Mouse (Mus musculus) kidney, adult 11 months (tissue): ENCODE measurements around the gene Rnf168.
A peak's percentile ranks its signal among the peaks of the same experiment; 100 is the strongest.
"Not testable (repeated sequence)": the region's sequence is repeated elsewhere in the genome, so short reads cannot be mapped to it uniquely, and the experiment has no call there.

ENCODE experiments used
- DNase-seq: peaks from one replicate; pipeline ENCODE4 v3.0.0; 2022

The Rnf168 gene

DNA sequence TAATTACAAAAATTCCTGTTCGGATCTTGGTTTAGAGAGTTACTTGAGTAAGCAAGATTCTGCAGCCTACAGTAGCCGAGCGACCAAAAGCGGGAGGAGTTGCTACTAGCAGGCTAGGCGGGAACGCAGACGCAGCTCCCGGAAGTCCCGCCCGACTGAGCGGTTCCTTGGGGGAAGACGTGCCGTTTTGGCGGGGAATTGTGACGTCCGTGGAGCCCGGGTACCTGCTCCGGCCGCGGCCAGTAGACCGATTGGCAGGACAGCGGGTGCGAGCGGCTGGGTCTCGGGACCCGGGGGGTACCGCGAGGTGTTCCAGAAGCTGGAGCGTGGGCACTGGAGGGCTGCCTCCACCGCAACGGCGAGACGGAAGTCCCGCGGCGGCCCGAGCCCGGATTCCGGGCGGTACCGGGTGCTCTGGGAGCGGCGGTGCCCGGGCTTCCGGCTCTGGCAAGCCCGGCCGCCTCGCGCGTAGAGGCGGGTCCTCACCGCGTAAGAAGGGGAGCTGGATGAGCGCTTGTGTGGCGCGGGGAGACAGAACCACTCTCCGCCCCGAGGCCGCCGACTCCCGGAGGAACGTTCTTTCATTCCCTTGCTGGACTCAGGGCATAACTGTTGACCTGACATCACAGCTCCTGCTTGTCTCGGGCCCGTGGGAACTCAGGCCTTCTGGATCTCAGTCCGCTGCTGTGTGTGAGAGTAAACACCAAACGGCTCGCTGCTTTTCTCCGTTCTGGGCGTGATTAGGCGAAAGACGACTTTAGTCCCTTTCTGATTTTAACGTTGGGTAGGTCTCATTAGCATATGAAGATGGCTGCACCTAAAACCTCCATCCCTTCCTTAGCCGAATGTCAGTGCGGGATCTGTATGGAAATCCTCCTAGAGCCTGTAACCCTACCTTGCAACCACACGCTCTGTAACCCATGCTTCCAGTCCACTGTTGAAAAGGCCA is at the start of gene Rnf168:
Gene Rnf168, plus strand, starts transcription at position 152 of the 949 bp plus-strand sequence.
- DNase-seq: peak; percentile 90

DNA sequence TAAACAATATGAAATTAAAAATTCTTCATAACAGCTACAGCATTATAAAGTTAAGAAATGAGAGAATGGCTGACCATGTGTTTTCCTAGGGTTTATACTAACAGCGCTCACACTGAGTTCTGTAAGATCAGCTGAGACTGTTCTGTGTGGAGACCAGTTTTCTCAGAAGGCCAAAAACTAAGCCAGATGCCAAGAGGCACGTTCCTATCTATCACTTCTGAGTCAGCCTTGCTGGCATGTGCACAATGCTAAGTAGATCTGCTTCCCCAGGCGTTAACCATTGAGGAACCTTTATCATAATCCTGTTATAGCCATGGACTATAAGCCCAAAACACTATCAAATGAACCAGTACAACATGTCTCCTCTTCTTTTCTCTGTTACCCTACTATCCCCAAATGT is 45.2 kb upstream of the Rnf168 start:
- not testable (repeated sequence) for DNase-seq

DNA sequence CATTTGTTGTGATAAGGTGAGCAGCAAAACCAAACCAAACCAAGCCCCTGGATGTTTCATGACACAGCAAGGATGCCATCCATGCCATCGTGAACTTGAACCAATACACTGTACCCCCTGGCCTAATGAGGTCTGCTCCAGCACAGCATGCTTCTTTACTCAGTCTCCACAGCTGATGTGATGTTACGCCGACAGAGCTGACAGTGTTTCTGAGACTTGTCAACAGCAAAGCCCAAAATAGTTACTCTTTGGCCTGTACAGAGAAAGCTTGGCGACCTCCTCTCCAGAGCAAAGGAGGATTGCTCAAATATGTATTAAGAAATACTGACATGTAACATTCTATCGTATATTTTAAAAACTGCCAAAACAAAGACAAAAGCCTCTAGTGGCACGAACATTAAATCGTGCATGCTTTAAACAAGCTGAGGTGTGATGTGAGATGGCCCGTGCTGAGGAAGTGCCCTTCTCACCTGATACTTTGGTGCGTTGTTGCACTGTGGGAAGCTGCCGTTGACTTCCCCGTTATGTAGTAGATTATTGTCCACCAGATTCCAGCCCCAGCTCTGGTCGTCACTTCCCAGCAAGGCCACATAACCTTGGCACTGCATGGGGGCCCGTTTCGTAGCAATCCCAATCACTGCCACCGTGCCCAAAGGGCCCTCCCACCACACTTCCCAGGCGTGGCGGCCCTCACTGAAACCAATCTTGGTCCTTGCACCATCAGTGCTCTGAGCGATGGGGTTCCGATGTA is 39.2 kb upstream of the Rnf168 start:
- no peak for DNase-seq

DNA sequence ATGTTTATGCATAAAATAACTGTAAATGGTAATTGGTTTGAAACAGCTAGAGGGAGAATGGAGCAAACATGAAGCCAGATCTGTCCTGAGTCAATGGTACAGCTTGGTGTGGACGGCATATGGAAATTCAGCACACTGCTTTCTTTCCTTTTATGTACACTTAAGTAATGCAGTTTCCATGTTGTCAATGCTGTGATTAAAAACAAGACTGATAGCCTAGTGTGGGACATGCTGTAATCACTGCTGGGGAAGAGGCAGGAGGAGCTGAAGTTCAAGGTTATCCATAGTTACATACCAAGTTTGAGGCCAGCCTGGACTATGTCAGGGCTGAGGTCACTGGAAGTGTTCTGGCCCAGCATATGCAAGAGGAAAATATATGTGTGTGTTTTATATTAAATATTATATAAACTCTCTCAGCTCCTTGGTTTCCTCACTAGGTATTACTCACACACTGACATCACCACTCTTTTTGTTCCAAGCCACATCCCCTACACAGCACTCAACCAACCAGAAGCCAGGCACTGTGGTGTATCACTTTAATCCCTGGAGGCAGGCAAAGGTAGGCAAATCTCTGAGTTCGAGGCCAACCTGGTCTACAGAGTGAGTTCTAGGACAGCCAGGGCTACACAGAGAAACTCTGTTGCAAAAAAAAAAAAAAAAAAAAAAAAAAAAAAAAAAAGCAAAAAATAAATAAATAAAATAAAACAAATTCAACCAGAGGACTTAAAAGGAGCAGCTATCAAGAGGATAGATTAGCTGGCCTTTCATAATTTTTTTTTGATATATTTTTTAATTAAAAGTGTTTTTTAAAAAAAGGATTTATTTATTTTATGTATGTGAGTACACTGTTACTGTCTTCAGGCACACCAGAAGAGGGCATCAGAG is 37.6 kb upstream of the Rnf168 start:
- no peak for DNase-seq

DNA sequence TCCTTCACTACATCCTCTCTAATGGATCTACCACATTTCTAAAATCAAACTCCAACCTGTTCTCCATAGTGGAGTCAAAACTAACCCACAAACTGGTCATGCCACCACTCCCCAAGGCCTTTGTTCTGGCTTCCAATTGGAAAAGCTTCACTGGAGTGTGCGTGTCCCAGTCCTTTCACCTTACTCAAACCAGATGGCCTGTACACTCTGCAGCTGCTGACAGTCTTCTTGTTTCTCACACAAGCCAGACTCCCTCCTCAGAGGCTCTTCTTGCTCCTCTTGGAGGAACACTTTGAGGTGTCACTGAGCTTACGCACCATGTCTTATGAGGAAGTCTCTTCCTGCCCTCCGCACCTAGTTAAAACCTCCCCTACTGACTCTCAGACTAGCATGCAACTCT is 33.4 kb upstream of the Rnf168 start:
- no peak for DNase-seq

DNA sequence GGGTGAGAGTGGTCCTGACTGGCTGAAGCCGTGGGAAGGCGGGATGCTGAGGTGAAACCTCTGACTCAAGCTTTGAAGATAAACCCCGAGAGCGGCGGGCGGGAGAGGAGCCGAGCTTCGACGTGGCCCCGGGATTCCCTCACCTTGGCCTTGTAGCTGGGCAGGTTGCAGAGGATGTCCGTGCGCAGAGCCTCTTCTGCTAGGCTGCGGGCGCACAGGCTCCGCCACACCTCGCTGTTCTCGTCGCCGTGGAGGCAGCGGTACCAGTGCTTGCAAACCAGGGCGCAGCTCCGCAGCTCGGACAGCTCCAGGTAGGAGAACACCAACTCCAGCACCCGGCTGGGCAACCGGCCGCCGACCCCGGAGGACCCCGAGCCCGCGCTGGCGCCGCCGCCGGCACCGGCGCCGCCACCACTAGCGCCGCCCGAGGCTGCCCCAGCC is 30.9 kb upstream of the Rnf168 start:
- peak; percentile 44 for DNase-seq

DNA sequence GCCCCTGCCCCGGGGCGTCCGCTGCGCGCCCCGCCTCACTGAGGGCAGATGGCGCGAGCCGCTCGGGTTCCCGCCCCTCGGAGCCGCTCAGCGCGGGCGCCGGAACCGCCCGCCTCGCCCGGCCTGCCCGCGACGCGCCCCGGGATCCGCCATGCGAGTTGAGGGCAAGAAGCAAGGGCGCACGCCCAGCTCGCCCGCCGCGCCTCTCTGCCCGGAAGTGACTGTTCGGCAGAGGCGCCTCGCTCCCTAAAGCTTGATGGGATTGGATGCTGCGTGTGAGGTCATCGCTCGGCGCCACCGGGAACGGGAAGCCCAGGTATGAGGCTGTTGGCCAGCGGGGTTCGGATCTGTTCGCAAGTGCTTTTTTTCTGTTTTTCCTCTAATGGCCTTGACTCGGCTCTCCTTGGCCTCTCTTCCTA is 30.3 kb upstream of the Rnf168 start, which contains the start of the genes Fbxo45 and Wdr53:
Gene Fbxo45, minus strand, starts transcription at position 207 of the 419 bp plus-strand sequence.
Gene Wdr53, plus strand, starts transcription at position 276 of the 419 bp plus-strand sequence.
- DNase-seq: peak; percentile 98

DNA sequence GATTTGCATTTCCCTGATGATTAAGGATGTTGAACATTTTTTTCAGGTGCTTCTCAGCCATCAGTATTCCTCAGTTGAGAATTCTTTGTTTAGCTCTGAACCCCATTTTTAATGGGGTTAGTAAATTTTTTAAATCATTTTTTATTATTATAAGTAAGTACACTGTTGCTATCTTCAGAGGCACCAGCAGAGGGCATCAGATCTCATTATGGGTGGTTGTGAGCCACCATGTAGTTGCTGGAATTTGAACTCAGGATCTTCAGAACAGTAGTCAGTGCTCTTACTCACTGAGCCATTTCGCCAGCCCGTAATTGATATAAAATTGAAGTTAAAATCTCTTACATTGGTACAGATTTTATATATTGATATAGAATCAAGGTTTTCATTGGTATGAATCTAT is 13.0 kb upstream of the Rnf168 start:
- DNase-seq: not testable (repeated sequence)

DNA sequence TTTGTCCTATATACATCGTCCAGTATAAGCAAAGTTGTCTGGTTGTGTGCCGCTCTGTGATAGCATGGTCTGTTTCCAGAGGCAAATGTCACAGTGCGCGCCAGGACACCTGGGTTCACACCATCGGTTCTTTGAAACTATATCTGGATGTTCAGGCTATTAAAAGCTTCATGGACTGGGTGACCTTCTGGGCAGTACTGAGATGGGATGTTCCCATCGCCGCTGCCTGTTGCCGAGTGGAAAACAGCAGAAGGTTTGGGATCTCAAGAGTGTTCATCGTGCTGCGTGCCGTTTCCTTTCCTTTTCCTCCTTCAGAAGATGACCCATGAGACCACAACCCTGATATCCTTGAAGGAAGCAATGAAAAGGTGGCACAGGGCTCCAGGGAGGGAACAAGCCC is 6.0 kb upstream of the Rnf168 start, which contains the start of gene Smco1:
Gene Smco1, plus strand, starts transcription at position 178 of the 400 bp plus-strand sequence.
- DNase-seq: no peak

DNA sequence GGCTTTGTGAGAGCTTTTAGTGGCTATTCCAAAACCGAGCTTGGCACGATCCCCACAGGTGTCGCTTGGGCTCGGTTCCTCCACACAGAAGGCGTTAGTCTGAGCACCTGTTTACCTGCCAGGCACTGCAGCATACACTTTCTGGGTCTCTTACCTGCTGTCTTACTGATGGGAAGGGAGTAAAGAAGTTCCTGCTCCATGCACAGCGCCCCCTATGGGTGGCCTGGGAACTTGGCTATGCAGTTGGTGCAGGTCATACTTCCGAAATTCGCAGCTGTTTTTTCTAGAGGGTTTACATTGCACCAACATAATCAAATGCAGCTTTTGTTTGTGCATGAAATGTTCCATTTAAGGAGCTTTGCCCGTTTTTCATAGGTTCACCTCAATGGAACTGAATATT is 3.9 kb upstream of the Rnf168 start:
- DNase-seq: no peak

DNA sequence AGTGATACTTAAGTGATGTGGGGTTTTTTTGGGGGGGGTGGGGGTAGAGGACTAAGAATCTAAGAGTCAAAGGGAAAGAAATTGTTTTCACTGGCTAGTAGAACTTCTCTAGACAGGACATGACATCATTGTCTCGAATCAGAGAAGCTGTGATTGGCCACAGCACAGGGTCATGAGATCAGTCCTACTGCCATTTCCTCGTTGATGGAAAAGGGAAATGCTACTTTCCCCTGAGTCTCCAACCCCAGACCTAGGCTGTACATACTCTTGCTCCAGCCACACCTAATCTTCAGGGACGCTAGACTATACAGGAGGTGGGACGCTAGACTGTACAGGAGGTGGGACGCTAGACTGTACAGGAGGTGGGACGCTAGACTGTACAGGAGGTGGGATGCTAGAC is 2.2 kb upstream of the Rnf168 start:
- DNase-seq: no peak

DNA sequence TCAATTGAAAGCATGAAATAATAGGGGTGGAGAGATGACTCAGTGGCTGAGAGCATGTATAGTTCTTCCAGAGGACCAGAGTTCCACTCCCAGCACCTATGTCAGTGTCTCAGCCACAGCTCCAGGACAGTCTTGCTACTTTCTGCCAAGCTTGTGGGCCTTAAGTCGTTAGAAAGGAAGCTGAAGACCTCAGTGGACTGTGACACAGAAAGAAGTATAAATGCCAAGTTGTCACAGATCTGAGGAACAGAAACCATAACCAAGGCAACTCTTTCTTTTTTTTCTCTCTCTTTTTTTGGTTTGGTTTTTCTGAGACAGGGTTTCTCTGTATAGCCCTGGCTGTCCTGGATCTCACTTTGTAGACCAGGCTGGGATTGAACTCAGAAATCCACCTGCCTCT is 1.4 kb upstream of the Rnf168 start:
- no peak for DNase-seq

DNA sequence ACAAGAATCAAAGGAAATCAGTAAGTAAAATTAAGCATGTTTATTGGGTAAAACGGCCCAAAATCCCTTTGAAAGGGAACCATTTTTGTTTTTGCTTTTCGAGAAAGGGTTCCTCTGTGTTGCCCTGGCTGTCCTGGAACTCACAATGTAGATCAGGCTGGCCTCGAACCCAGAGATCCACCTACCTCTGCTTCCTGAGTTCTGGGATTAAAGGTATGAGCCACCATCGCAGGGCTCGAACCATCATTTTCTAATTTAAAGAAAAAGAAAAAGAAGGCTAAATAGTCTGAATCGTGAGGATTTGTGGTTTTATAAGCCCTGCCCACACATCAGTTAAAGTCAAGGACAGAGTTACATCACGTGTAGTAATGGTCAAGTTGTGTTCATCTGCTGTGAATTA is 1.1 kb downstream of the Rnf168 start:
- DNase-seq: no peak

DNA sequence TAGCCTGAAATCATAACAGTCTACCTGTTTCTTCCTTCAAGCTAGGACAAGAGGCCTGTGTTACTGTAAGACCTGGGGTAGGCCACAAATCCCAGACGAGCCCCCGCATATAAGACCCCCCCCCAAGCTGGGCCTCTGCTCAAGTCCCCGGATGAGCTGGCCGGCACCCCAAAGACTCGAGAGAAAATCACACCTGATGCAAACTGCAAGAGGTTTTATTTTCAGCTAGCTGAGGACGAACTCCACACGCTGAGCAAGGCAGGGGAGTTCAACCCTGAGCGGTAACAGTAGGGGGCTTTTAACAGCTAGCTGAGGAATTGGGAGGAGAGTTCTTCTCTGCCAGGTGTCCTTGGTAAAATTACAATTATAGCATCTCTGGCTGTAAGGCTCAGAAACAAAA is 3.0 kb downstream of the Rnf168 start:
- no peak for DNase-seq

DNA sequence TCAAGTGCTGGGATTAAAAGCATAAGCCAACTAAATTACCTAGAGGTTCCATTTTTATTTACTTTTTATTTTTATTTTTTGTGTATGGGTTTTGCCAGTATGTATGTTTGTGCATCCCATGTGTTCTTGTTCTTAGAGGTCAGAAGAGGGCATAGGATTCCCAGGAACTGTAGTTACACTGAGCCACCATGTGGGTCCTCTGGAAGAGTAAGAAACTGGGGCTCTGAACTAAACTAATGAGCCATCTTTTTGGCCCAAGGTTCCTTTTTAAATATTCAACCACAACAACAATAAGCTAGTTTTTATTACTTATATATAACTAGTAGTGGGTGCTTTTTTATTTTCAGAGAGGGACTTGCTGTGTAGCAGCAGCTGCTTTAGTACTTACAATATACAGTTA is 5.3 kb downstream of the Rnf168 start:
- no peak for DNase-seq

DNA sequence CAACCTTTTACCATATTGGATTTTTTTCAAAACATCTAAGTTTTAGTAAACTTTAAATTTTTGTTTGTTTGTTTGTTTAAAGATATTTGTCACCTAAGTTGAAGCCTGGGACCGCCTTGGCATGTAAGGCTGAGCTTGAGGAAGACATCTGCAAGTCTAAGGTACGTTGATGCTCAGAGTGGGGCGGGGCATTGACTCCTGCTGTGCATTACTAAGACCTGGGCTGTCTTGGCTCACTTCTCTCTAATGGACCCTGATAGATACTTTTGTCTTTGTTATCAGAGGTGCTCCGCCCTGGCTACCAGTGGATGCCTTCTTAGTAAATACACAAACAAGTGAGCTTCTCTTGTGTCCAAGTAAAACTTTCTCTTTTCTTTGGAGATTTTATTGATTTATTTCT is 14.6 kb downstream of the Rnf168 start:
- DNase-seq: no peak

DNA sequence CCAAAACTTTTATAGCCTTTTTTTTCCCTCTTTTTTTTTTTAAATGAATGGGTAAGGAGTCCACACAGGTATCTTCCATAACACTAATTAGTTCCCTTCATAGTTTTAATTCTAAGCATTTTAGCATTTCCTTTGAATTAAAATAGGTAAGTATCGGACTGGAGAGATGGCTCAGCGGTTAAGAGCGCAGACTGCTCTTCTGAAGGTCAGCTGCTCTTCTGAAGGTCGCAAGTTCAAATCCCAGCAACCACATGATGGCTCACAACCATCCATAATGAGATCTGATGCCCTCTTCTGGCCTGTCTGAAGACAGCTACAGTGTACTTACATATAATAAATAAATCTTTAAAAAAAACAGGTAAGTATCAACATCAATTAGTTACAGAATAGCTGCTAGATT is 22.4 kb downstream of the Rnf168 start:
- not testable (repeated sequence) for DNase-seq

DNA sequence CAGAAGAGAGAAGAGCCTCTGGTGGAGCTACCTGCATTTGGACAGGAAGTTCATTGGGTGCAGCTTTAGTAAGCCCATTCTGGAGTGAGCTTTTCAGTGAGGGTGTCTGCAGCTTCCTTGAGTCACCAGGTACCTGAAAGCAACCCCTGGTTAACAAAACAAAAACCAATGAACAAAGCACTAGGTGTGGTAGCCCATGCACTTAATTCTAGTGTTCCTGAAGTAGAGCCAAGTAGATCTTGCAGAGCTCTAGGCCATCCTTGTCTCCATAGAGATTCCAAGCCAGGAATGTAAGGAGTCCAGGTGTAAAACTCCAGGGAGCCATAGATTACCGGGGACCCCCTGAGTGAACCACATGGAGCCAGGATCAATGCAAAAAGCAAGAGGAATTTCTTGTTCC is 25.8 kb downstream of the Rnf168 start:
- DNase-seq: no peak

DNA sequence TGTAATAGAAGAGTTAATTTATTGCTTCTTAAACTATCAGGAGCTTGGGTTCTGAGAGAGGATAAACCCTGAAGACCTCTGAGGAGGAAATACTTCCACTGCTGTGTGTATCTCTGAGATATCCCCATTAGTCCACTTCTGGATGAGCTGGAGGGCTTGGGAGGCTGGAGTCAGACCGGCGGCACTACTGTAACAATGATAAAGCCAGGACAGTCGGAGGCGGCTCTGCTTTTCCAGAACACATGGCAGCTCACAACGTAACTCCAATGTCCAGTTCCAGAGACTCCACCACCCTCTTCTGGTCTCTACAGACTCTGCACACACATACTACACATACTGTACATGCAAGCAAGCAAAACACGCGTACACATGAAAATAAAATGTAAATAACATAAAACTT is 26.6 kb downstream of the Rnf168 start:
- DNase-seq: no peak

DNA sequence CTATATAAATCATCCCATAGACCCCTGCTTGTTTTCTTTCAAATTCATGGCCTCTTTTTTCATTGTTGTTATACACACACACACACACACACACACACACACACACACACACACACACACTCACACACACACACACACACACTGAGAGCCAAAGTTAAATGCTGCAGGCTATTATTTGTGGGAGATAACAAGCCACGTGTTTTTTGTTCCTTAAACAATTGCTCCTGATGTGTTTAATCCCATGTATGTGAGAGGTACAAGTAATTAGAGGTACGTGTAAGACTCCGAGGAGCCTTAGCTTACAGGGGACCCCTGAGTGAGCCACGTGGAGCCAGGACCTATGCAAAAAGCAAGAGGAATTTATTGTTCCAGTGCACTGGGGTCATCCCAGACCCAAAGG is 34.7 kb downstream of the Rnf168 start:
- DNase-seq: peak; percentile 20

DNA sequence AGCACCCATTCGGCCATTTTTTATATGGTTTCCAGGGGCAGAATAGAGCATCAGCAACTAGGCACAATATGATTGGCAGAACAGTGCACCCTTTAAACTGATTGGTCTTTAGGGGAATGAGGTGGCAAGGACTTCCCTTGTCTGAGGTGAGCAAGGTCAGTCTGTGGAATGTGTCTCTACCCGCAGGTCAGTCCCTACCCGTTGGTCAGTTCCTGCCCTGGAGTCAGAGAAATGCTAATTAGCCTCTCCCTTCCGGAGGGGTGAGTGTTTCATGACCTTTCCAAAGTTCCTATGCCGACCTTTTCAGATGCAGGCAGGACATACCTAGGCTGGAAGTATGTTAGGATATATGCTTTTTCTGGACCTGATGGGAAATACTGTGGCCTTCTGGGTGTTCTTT is 35.1 kb downstream of the Rnf168 start:
- DNase-seq: peak; percentile 62

DNA sequence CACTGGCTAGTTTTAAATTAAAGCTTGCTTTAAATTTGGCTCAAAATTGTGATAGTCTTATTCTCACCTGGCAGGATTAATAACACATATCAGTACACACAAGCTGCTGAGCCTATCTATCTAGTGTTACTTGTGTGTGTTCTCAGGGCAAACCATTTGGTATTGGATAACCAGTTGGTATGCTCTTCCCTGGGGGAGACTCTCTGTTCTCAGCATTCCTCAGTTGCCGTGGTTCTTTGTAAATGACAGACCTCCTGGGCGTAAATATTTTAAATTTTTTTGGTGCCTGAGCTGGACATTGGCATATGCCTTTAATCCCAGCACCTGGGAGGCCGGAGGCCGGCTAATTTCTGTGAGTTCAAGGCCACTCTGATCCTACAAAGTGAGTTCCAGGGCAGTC is 35.6 kb downstream of the Rnf168 start:
- DNase-seq: peak; percentile 34

DNA sequence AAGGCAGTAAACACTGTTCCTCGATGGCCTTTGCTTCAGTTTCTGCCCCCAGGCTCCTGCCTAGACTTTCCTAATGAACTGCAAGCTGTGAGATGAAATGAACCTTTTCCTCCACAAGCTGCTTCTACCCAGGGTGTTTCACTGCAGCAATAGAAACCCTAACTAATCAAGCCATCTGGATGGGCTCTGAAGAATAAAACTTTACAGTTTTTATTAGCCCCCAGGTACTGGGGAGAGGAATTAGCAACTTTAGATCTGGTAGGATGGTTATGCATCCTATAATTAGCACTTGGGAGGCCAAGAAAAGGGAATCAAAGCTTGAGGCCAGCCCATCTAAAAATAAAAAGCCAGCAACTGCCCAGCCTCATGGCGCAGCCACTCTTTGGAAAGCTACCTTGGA is 39.3 kb downstream of the Rnf168 start:
- no peak for DNase-seq
